Mouse (Mus musculus): ENCODE results near the gene Zfhx2.

DNA sequence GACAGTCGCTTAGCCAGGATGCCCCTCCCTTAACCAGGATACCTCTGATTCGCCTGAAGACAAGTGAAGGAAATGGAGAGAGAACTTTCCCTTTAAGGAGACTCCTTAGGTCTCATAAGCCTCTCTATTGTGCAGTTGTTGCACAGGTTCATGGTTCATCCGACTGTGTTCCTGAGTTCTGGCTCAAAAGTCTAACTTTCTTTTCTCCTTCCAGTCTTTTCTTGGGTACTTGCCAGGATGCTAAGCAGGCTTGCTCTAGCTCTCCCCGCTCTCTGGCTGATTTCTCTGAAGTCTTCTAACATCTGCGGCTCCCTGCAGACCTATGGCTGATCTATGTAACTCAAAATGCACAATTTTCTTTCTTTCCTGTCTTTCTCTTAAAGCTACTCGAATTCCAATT lies 8.6 kb downstream of the Zfhx2 start:
- no peak for TF ChIP-seq CTCF (IDR thresholded peaks at IDR 0.05; ENCODE audit: borderline replicate concordance, control insufficient read depth, extremely low read depth, insufficient read depth, low read length, poor library complexity)
- no peak for TF ChIP-seq POLR2A (IDR thresholded peaks at IDR 0.05; ENCODE audit: control insufficient read depth, extremely low read depth, insufficient read depth, low read length, poor library complexity)
